Mouse (Mus musculus) B cell, adult 2 months (primary cell): Measurements from ENCODE around the gene Plcb1.

Experiments used
- DNase-seq, 2 experiments: peaks; one replicate each; pipeline ENCODE4 v3.0.0; 2022

The Plcb1 gene

DNA sequence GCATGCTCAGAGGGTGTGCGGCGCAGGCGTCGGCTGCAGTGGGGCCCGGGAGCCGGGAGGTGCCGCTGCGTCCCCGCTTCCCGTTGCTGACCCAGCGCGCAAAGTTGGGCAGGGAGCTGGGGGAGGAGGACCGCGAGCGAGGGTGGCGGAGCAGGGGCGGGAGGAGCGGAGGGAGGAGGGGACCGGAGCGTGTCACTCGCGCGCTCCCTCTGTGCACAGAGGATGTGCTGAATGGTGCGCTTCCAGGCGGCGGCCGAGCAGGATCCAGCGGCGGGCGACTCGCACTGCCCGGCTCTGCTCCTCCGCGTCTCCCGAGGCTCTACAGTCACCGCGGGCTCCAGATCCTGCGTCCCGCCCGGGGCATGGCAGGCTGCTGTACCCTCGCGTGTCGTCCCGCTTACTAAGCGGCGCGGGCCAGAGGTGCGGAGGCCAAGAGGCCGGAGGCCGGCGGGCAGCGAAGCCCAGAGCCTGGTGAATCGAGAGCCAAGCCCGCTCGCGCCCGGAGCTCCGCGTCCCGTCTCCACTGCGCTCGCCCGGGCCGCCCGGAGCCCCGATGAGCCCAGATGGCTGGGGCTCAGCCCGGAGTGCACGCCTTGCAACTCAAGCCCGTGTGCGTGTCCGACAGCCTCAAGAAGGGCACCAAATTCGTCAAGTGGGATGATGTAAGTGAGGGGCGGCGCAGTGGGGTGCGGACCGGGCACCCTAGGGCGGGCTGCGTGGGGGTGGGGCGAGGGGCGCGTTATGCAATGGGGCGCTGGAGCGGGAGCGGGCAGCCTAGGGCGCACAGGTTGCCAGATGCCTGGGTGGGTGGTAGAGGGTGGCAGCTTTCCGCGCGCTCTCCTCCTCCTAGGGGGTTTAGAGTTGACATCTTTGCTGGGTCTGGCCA, at the start of gene Plcb1:
Gene Plcb1 (plus strand): TSS at position 98 of the 886 bp plus-strand sequence.
- no peak for DNase-seq

DNA sequence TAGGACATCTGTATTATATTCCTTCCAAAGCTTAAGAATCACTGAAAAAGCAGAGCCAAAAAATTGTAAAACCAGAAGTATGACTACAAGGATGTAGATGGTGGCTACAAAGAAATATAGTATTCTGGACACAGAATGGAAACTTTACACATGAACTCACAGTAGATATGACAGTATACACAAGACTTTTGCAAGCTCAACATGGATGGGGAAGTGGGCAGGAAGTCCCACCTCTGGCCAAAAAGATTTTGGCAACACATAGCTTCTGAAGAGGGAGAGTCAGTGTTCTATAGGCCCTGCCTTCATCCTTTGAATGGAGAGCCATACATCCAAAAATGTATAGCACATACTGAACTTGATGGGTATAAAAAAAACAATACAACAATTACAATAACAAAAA, 30.3 kb upstream of the Plcb1 start:
- no peak for DNase-seq

DNA sequence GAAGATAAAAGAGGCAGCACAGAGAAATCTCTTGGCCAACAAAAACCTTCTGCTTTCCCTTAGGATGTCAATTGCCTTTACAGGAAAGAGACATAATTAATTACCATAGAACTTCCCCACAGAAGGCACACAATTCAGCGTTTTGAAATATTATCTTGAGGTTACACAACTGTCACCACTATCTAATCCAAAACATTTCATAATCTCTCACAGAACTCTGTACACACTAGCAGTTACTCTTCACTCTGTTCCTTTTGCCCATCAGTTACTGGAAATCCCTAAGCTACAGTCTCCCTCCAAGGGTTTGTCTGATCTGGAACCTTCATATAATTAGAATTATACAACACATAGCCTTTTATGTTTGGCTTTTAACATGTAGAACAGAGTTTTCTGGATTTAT, 29.8 kb upstream of the Plcb1 start:
- DNase-seq = no peak

DNA sequence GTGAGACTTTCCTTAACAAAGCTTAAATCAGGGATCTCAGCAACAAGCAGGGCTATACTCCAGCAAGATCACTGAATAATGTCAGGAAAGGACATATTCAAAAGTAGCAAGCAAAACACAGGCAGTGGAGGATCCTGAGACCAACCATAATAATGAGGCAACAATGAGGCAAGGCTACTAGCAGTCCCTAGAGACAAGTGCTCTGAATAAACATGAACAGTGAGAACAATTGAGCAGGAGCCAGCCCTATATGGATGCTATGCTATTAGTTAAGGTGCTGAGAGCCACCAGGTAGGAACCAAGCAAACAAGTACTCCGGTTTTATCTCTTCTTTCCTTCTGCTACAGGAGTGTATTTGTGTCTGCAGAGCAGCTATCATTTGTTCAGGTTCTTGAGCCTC, 24.8 kb upstream of the Plcb1 start:
- DNase-seq = no peak

DNA sequence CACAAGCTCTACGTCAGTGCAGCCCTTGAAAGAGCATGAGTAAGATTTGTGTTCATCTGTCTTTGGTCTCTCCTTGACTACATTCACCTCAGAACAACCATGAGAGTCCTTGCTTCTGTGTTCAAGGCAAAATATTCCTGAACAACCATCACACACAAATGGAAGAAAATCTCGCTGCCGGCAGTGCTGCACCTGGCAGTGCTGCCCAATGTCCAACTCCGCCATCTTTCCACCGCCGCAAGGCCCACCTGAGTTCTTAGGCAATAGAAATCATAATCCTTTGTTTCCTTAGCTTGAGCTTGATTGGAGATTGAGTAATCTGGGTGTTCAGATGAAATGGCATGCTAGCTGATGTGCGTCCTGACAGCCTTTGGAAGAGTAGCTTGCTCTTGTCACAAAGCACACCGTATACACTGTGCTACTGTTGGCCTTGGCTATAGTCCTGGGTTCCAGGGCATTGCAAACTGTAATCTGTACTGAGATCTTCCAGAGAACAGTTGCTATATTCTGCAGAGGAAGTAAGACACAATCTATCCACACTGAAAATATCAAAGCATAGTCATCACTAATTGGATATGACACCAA, 22.4 kb upstream of the Plcb1 start:
- no peak for DNase-seq

DNA sequence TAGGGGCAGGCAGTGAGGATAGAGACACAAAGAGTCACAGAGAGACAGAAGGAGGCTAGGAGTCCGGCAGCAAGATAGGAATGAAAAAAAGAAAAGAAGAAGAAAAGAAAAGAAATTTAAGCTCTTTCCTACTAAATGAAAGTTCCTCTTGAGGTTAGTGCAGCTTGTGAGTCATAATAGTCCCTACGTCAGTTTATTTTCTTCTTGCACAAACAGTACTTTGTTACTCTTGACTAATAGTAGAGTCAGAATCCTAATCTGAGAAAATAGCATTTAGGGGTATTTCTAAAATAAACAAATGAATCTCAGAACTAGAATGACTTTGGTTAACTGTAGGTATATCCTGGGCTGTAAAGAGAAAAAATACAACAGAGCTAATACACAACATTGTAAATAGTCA, 21.4 kb upstream of the Plcb1 start:
- no peak for DNase-seq

DNA sequence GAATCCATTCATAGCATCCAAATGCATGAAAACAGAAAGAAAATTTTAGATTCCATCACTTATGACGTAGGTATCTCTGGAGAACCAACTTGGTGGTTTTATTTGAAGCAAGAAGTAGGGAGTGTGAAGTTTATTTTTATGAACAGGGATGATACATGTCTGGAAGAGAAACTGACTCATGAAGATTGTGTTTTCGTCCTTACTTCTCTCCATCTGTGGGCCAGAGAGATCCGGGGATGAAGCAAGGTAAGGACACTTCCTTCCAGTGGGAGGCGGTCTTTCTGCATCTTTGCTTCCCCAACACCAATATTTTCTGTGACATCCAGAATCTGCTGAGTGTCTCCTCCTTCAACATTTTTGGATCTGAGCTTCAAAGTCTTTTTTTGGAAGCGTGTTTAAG, 6.0 kb upstream of the Plcb1 start:
- DNase-seq = no peak

DNA sequence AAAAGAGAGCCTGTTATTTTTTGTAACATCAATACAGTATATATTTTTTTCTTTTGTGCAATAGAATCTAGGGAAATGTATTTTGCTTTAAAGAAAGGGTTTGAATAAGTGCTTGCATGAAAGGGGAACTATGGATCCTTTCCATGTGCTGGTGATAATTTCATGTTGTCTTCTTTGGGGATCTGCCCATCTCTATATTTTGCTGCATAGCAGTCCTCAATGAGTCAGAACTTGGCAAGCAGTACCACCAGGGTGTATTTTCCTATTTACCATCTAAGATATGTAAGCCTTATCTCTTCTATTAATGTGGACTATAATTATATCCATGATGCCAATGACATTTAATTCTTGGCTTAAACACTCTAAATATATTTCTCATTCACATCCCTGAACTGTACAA, 5.6 kb upstream of the Plcb1 start:
- DNase-seq = no peak

DNA sequence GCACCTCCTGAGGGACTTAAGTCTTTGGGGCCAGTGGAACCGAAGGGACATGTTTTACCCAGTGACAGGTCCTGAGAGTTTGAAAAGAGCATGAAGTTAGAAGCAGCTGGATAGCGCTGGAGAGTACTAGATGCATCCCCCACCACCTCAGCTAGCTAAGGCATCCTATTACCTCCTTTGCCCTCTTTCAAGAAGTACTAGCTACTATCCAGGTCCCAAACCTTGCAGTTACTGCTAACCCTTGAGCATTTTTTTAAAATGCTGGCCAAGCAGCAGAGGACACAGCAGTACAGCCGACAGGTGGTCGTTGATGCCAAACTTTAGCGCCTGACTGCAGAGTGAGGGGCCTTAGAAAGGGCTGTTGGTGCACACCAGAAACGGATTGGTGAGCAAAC, 986 bp downstream of the Plcb1 start:
- DNase-seq = no peak

DNA sequence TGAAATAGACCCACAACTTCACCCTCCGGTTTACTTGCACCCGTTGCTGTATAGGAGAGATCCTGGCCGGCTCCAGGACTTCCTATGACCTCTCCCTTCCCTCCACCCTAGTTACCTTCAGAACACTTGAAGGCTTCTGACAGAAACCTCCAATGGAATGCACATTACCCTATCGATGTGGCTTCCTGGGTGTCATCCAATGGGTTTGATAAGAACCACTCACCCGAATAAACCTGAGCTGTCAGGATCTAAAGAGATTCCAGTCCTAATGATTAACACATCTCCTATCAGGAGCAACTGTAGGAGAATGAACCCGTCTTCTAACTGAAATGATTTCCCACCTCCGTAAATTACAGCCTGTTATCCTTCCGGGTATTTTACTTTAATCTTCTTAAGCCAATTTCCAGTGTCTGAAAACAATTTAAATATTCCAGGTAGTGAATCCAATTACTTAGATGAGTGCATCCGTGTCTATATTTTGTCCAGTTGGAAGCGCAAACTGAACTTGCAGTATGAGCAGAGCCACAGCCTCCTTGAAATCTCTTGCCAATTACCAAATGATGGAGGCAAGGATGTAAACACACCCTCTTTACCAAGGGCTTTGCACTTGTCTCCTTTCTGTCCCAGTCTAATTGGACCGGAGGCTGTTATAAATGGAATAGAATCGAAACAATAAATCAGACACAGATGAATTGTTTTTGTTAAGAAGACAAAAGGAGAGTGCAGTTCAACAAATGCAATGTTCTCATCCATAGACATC, 1.6 kb downstream of the Plcb1 start:
- no peak for DNase-seq

DNA sequence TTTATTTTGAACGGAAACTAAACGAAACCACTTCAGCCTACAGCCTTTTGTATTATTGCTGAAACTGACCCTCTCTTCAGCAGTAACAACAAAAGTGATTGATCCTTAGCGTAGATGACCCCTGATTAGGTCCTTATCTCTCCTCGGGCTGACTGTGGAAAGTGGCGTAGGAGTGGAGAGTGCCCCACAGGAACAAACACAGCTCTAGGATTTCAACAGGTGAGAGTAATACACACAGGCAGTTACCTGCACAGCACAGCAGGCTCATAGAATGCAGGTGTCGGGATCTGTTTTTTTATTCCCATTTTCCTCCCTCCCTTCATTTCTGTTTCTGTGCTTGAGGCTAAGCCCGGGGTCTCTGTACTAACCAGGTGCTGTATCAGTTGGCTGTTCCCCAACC, 7.1 kb downstream of the Plcb1 start:
- DNase-seq = no peak

DNA sequence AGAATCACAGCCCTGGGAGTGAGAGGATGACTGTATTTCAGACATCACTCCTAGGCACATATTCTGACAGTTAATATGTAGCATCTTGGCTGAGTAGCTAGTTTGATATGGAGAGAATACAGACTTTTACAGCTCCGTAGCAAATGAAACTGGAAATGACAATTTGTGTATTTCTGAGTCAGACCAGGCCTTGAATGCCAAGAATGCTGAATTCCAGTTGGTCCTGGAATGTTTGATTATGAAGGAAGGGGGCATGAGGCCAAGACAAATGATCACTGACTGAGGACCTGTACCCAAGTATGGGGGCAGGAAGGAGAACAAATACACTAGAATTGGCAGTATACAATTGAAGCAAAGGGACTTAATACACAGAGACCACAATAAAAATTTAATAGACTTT, 14.4 kb downstream of the Plcb1 start:
- DNase-seq = no peak

DNA sequence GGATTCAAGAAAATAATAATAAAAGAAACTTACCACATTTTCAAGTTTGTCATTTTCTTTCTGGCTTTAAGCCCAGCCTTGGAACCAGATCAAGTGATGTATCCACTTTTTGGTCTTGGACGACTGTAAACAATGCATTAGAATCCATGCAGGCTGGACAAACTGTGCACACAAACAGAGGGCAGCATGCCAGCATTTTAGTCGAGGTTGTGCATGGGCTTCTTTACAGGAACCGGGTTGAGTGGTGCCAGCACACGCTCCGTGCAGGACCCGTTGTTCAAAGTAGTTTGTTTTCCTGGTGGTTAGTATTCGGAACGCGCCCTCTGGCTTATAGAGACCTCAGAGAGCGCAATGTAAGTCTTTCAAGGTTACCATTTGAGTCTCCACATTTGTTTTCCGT, 30.5 kb downstream of the Plcb1 start:
- DNase-seq = no peak

DNA sequence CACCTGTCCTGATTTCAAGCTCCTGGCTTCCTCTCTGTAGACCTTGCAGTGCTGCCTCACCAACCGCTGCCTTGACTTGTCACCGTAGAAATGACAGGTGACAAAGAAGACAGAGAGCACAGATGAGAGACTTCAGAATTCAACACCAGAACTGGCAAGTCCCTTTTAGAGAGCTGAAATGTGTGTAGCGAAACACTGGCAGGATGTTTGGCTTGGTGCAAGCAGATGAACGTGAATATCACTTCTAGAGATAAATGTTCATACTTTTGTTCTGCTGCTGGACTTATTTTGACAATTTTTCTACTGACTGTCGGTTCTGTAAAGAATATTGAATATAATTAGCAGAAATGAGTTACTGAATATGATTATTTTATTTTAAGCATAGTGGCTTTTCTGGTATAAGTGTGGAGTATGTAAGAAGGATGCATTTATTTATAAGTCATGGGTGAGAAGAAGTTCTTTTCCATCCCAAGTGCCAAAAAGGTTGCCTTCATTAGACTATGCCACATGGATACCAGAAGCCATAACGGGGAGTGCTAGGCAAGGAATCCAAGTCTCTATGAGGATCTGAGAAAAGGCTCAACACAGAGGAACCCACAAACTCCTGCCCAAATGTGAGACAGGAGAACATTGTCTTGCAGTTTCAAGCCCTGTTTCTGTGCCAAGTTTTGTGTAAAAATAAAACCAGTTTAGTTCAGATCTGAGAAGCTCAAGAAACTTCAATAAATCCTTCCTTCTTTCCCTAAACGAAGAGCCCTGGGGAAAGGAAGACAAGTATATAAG, 31.4 kb downstream of the Plcb1 start:
- no peak for DNase-seq

DNA sequence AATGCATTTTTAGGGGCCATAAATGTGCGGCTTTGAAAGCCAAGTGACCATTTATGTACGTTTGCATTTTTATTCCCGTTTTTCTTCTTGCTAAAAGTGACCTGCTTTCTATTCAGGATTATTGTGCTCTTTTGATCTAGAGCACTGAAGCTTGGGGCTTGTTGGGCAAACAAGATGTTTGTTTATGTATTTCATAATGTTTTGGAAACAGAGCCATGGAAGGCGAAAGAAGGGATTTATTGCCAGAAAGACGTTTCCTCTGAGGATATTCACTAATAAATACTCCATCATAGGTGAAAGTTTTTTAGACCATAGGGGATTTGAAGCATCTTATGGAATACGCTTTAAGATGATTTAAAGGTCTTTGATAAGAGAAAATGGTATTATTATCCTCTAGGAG, 35.3 kb downstream of the Plcb1 start:
- DNase-seq = no peak

DNA sequence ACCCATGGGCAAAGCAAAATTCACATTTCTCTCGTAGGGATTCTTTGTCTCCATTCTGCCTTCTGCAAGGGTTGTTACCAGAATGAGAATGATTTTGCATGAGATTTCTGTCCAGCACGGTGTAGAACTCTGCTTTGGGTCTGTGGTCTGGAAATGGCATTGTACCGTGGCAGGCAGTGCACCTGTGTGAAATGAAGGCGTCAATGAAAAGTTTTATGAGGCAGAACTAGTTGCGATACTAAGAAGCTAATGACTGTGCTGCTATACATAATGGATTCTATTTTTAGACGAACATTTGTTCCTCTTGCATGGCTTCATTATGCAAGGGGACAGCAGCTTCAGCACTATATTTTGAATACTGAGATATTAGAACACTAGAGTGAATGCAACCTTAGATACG, 39.8 kb downstream of the Plcb1 start:
- no peak for DNase-seq

DNA sequence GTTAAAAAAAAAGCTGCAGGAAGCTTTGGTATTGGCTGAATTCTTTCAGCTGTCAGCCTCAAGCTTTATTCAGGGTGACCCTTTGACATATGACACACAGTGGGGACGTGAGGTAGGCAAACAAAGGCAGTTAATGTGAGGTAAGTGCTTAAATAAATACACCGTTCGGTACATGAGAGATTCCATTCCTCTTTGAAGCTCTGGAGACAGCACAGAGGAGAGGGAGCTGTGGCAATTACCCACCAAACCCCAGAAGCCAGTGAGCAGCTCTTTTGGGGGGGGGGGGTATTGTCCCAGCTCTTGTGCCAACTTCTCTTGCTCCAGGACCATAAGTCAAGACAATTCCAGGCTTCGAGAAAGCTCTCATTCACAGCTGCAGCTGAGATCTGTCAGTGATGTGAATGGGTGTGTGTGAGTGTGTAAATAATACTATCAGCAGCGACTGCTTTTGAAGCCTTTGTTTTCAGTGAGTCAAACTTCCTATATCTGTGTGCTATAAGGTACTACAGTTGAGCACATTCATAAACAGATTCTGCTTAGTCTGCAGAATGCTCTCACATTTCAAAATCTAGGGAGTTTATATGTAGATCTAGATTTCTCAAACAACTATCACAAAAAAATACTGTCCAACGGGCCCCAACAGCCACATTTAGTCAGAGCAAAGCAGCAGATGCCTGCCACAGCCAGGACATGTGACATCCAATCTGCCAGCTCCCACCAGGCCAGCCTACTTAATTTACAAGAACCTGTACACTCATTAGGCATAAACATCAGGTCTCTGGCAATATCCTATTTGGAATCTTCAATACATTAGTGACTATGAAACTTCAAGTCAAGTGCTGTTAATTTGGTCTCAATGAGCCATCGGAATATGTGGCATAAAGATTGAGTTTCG, 40.5 kb downstream of the Plcb1 start:
- no peak for DNase-seq

DNA sequence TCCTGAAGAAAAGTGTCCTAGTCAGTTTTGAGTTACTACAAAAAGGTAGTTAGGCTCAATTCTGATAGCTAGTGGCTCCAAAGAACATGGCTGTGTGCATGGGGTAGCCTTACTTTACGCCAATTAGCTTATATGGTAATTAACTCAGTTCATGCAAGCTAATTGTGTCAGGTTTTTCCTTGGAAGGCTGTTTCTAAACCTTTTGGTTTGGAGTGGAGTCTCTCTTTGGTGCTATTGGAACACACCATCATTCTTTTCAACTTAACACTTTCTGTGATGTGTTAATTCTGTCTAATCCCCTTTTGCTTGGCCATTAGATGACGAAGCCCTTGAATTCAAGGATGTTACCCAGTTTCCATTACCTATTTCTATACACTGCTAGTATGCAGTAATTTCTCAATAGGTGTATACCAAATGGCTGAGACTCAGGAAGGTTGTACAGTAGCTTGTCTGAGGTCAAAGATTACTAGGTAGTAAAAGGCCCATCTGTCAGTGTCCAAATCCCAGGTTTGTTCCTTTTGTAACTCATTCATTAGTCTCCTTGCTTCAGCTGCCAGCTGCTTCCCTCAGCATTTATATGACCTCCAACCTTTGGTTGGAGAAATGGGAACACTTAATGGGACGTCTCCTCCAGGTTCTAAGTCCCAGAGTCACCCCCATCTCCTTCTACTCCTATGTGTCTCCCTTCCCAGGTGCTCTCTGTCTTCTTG, 42.1 kb downstream of the Plcb1 start:
- DNase-seq = no peak

DNA sequence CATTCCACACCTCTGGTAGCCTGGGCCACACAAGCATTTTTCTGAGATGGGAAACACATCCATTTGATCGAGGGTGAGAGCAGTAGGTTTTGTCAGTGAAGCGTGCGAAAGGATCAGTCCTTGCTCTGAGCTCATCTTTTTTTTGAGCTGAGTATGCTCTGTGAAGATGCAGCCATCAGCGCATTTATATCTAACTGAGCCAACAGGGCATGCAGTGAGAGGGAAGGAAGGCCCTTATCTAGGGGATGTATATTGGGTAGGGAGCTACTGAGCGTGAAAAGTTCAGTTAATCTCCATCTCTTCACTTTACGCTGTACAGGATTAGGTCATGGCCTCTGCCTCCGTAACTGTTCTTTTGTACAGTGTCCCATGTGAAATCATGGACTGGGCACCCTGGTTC, 46.0 kb downstream of the Plcb1 start:
- DNase-seq = no peak

DNA sequence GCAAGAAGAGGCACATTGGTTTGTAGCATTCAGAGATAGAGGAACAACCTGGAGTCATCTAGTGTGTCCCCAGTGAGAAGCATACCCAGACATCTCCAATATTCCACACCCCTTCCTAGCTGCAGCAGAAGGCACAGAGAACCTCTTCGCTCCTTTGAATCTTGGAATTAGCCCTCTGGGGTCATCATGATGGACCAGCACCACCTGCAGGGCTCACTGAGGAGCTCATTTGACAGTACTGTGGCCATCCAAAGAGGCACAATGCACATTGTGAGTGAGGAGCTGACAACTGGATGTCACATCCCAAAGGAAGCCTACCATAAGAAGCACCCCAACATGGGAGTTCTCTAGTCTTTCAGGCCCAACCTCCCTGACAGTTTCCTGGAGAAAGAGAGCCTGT, 50.2 kb downstream of the Plcb1 start:
- no peak for DNase-seq

DNA sequence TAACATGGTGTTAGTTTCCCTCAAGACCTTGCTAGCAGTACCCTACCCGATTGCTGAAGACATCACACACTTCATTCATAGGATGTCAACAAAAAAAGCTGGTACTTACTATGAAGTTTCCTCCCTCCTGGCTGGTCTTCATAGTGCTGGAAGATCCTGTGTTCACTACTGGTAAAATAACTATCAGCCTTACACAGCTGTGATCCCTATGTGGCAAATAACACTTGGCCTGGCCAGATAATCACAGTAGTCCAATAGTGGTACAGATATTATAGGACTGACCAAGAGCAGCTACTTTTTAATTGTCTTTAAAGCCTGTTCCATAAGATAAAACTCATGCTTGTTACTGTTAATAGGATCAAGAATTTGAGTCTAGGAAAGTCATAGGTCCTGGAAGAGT, 52.3 kb downstream of the Plcb1 start:
- no peak for DNase-seq

DNA sequence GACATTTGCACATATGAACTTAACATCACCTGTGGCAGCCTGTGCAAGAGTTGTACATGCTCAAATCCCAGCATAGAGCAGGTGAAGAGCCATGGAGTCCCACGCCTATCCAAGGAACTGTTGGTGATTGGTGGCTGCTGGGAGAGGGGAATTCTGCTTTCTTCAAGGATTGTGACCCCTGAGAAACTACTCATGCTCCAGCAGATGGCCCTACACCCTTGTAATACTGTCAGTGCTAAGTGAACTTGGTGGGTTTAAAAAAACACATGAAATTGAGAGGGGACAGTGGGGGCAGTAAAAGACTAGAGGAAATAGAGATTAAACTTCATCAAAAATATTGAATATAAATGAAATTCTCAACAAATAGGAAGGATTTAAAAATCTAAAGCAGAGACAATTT, 53.0 kb downstream of the Plcb1 start:
- no peak for DNase-seq
